In the genomic region with DNA sequence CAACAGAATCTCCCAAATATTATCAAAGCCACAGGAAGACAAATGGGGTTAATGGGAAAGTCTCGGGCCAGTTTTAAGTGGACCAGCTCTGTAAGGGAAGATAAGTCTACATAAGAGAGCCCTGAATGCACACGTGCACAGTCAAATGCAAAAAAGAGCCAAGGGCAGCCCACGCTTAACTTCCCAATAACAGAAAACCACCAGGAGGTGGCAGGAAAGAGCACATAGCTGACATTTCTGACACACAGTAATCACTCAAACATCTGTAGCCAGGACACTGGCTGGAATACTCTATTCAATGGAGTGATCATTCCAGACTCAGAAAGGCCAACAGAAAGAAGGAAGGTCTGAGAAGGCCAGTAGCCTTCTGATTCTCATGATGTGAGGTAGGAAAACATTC, we compare ENCODE assay signal across 10 mouse cellular contexts. TPM values are rescaled to one million over a fixed set of nuclear protein-coding genes. Genes with fewer than 3 reads are reported as not detected.
DNase-seq lines count a peak whose midpoint lies in the region; ATAC-seq and TF ChIP-seq lines count a peak whose summit lies in the region.
"Had no signal": no experiment of that assay in that cellular context is flagged by ENCODE, and none has a peak within 500 bp of the region (broad histone marks: within the 10 kb centered on the region; RNA-seq: fewer than 3 reads in every experiment).

No protein-coding gene starts in this region.

- no peak overlapping the region for H3K4me2 ChIP-seq in kidney, postnatal 0 days (ENCODE audit: low read length)
- H3K4me2 ChIP-seq in kidney, embryonic 14.5 days (replicated peaks; ENCODE audit: low read depth, low read length) = no peak overlapping the region

- no peak for ATAC-seq in kidney, postnatal 0 days (replicated peaks; ENCODE audit: low FRiP score, low read depth)
- no peak for ATAC-seq in kidney, embryonic 14.5 days (ENCODE audit: low FRiP score, low TSS enrichment)
- peak; percentile 45 for ATAC-seq in CD4-positive, CD25-positive, alpha-beta regulatory T cell, adult 4 months

- 0 out of 2 replicates have a peak, but pooled peaks cover 14% of the 10 kb centered on the region for H3K36me3 ChIP-seq in kidney, postnatal 0 days (ENCODE audit: insufficient read depth, low read length)
- peaks cover 44% of the 10 kb centered on the region for H3K36me3 ChIP-seq in kidney, embryonic 14.5 days (ENCODE audit: control insufficient read depth, insufficient read depth, low read length)

- no peak overlapping the region for H3K4me3 ChIP-seq in kidney, postnatal 0 days (replicated peaks; ENCODE audit: low read depth, low read length)
- H3K4me3 ChIP-seq in kidney, embryonic 14.5 days (ENCODE audit: low read length) = no peak overlapping the region

- WGBS in kidney, postnatal 0 days = 66% methylated on average over 3 of the region's 3 CpGs
- 63% methylated on average over 3 of the region's 3 CpGs for WGBS in kidney, embryonic 14.5 days

- H3K4me1 ChIP-seq in kidney, postnatal 0 days (replicated peaks; ENCODE audit: insufficient read depth, low read length) = no peaks in the 10 kb centered on the region
- 0 out of 2 replicates have a peak, but pooled peaks cover 2% of the 10 kb centered on the region for H3K4me1 ChIP-seq in kidney, embryonic 14.5 days (ENCODE audit: control insufficient read depth, insufficient read depth, low read length)

- peak; percentile 45 for DNase-seq in adrenal gland, postnatal 10 days
- DNase-seq in adrenal gland, postnatal 4 days (ENCODE audit: low spot score in 2 of 2) = no peak
- DNase-seq in kidney, postnatal 0 days (ENCODE audit: low spot score) = peak; percentile 28
- DNase-seq in induced T-regulatory cell, adult 2 months (ENCODE audit: low read depth) = peak; percentile 47
- DNase-seq in urinary bladder, postnatal 10 days (ENCODE audit: low spot score) = no peak
- DNase-seq in frontal cortex, postnatal 36 days (ENCODE audit: low spot score in 2 of 2) = no peak
- DNase-seq: gastrocnemius, postnatal 36 days had no signal

- H3K9ac ChIP-seq in kidney, postnatal 0 days (ENCODE audit: low read depth, low read length) = no peak overlapping the region
- H3K9ac ChIP-seq in kidney, embryonic 14.5 days (ENCODE audit: low read depth, low read length) = no peak overlapping the region

- no peaks in the 10 kb centered on the region for H3K27me3 ChIP-seq in kidney, postnatal 0 days (ENCODE audit: insufficient read depth, low read length)
- no peaks in the 10 kb centered on the region for H3K27me3 ChIP-seq in kidney, embryonic 14.5 days (ENCODE audit: control insufficient read depth, insufficient read depth, low read length)

- H3K27ac ChIP-seq in kidney, postnatal 0 days = no peak overlapping the region
- no peak overlapping the region for H3K27ac ChIP-seq in kidney, embryonic 14.5 days (ENCODE audit: low read depth, low read length)

- H3K9me3 ChIP-seq in kidney, postnatal 0 days (replicated peaks; ENCODE audit: low read length) = no peaks in the 10 kb centered on the region
- no peaks in the 10 kb centered on the region for H3K9me3 ChIP-seq in kidney, embryonic 14.5 days (ENCODE audit: control insufficient read depth, low read length)

- peak; percentile 62 for TF ChIP-seq CTCF in kidney, postnatal 0 days (IDR thresholded peaks at IDR 0.05; ENCODE audit: low read depth)

RNA-seq across cellular contexts. Expression of a gene that starts 13.0 kb away (rescaled TPM):
- 100 to 1,000 TPM in 1 of 2 experiments, 10 to 100 TPM in 1; 85.0 to 114 TPM for total RNA-seq in adrenal gland, postnatal 10 days (2021)
- total RNA-seq in adrenal gland, postnatal 4 days (2021) = 10 to 100 TPM; 92.8 to 97.0 TPM
- polyA plus RNA-seq in kidney, postnatal 0 days (2015; fragmentation: Nextera tagmentation; extraction: Ambion mirVana) = 46.3 and 46.6 TPM in 2 replicates
- polyA plus RNA-seq in kidney, embryonic 14.5 days (2014; fragmentation: Nextera tagmentation; extraction: Ambion mirVana) = 26.3 and 39.7 TPM in 2 replicates
- polyA plus RNA-seq in CD4-positive, CD25-positive, alpha-beta regulatory T cell, adult 4 months (2017; shearing (Covaris generic)) = under 1 TPM in 1 of 2 experiments, not detected in 1; 0.34 TPM

RNA-seq across cellular contexts. Expression of a gene that starts 34.0 kb away (rescaled TPM):
- total RNA-seq in adrenal gland, postnatal 10 days (2021) = 10 to 100 TPM; 29.3 to 35.5 TPM
- total RNA-seq in adrenal gland, postnatal 4 days (2021) = 10 to 100 TPM; 42.5 to 45.8 TPM
- 46.6 and 49.7 TPM in 2 replicates for polyA plus RNA-seq in kidney, postnatal 0 days (2015; fragmentation: Nextera tagmentation; extraction: Ambion mirVana)
- polyA plus RNA-seq in kidney, embryonic 14.5 days (2014; fragmentation: Nextera tagmentation; extraction: Ambion mirVana) = 51.1 and 78.4 TPM in 2 replicates
- 1 to 10 TPM; 4.9 to 5.0 TPM for polyA plus RNA-seq in CD4-positive, CD25-positive, alpha-beta regulatory T cell, adult 4 months (2017; shearing (Covaris generic))

RNA-seq across cellular contexts. Expression of a gene that starts 34.0 kb away (rescaled TPM):
- under 1 TPM in 1 of 2 experiments, not detected in 1; 0.51 TPM for total RNA-seq in adrenal gland, postnatal 10 days (2021)
- total RNA-seq in adrenal gland, postnatal 4 days (2021) = under 1 TPM; 0.11 to 0.51 TPM
- polyA plus RNA-seq in kidney, postnatal 0 days (2015; fragmentation: Nextera tagmentation; extraction: Ambion mirVana) = not detected in 2 replicates
- 0.09 and 0.14 TPM in 2 replicates for polyA plus RNA-seq in kidney, embryonic 14.5 days (2014; fragmentation: Nextera tagmentation; extraction: Ambion mirVana)
- polyA plus RNA-seq in CD4-positive, CD25-positive, alpha-beta regulatory T cell, adult 4 months (2017; shearing (Covaris generic)) = not detected
- polyA plus RNA-seq: large intestine, adult 2 months had no signal

RNA-seq across cellular contexts. Expression of a gene that starts 40.2 kb away (rescaled TPM):
- 10 to 100 TPM; 16.7 to 21.9 TPM for total RNA-seq in adrenal gland, postnatal 10 days (2021)
- total RNA-seq in adrenal gland, postnatal 4 days (2021) = 10 to 100 TPM in 1 of 2 experiments, 1 to 10 TPM in 1; 9.7 to 17.4 TPM
- polyA plus RNA-seq in kidney, postnatal 0 days (2015; fragmentation: Nextera tagmentation; extraction: Ambion mirVana) = 9.7 and 12.3 TPM in 2 replicates
- 4.6 and 5.4 TPM in 2 replicates for polyA plus RNA-seq in kidney, embryonic 14.5 days (2014; fragmentation: Nextera tagmentation; extraction: Ambion mirVana)
- polyA plus RNA-seq in CD4-positive, CD25-positive, alpha-beta regulatory T cell, adult 4 months (2017; shearing (Covaris generic)) = not detected

RNA-seq across cellular contexts. Expression of a gene that starts 45.8 kb away (rescaled TPM):
- total RNA-seq in adrenal gland, postnatal 10 days (2021) = under 1 TPM in 1 of 2 experiments, not detected in 1; 0.30 TPM
- total RNA-seq in adrenal gland, postnatal 4 days (2021) = under 1 TPM in 1 of 2 experiments, not detected in 1; 0.17 TPM
- polyA plus RNA-seq in kidney, postnatal 0 days (2015; fragmentation: Nextera tagmentation; extraction: Ambion mirVana) = 0.11 and 0.16 TPM in 2 replicates
- 0.14 TPM in 1 of 2 replicates, not detected in the other for polyA plus RNA-seq in kidney, embryonic 14.5 days (2014; fragmentation: Nextera tagmentation; extraction: Ambion mirVana)
- not detected for polyA plus RNA-seq in CD4-positive, CD25-positive, alpha-beta regulatory T cell, adult 4 months (2017; shearing (Covaris generic))
- total RNA-seq: gastrocnemius, postnatal 36 days had no signal
- polyA plus RNA-seq: large intestine, adult 2 months had no signal

Comparison
In these comparisons a context has a peak if more than half of its experiments do, and no peak if none do; other contexts are left out.
1. DNase-seq: peak in adrenal gland, postnatal 10 days (single experiment), kidney, postnatal 0 days (single experiment) and induced T-regulatory cell, adult 2 months (single experiment); none in adrenal gland, postnatal 4 days (0 of 2), urinary bladder, postnatal 10 days (single experiment) and frontal cortex, postnatal 36 days (0 of 2).
2. RNA of a gene that starts 13.0 kb away (polyA plus RNA-seq): 46.3 to 46.6 TPM in kidney, postnatal 0 days and 26.3 to 39.7 TPM in kidney, embryonic 14.5 days; 0.34 TPM in CD4-positive, CD25-positive, alpha-beta regulatory T cell, adult 4 months; every median in the first group is over 10 times any median in the second.